33 mouse cellular contexts compared by ENCODE assay signal in the genomic region with DNA sequence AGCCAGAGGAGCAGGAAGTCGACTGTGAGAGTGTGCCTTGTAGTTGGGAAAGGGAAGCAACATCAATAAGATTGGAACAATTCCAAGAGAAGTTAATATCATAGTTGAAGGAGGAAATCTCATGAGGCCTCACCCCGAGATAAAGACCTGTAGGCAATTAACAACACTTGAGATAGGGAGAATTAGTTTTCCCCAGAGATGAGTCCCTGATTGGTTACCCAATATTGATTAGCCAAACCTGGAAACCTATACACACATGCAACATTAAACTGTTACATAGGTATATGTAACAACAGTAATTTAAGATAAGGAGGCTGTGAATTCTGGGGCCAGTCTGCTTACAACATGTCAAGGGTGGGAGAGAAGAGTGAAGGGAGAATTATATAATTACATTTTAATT.
"Had no signal": no experiment of that assay in that cellular context is flagged by ENCODE, and none has a peak within 500 bp of the region (broad histone marks: within the 10 kb centered on the region; RNA-seq: fewer than 3 reads in every experiment).

No protein-coding gene starts in this region.

- H3K4me1 ChIP-seq: heart, embryonic 10.5 days; heart, embryonic 12.5 days; heart, embryonic 13.5 days; heart, embryonic 15.5 days; hindbrain, embryonic 10.5 days; hindbrain, embryonic 12.5 days; hindbrain, embryonic 13.5 days; hindbrain, embryonic 15.5 days; kidney, embryonic 15.5 days had no signal

- H3K36me3 ChIP-seq: heart, embryonic 10.5 days; heart, embryonic 12.5 days; heart, embryonic 13.5 days; heart, embryonic 15.5 days; hindbrain, embryonic 10.5 days; hindbrain, embryonic 12.5 days; hindbrain, embryonic 13.5 days; hindbrain, embryonic 15.5 days; kidney, embryonic 15.5 days had no signal

- H3K27ac ChIP-seq: heart, embryonic 10.5 days; heart, embryonic 13.5 days; heart, embryonic 15.5 days; hindbrain, embryonic 10.5 days; hindbrain, embryonic 12.5 days; hindbrain, embryonic 13.5 days; hindbrain, embryonic 14.5 days; hindbrain, embryonic 15.5 days; hindbrain, postnatal 0 days; kidney, embryonic 15.5 days; kidney, postnatal 0 days; layer of hippocampus, adult 2 months; left cerebral cortex, adult 2 months had no signal

- H3K27me3 ChIP-seq: heart, embryonic 12.5 days; heart, embryonic 13.5 days; heart, embryonic 15.5 days; hindbrain, embryonic 12.5 days; hindbrain, embryonic 13.5 days; hindbrain, embryonic 15.5 days; kidney, embryonic 15.5 days had no signal

- ATAC-seq: hindbrain, embryonic 16.5 days; hindbrain, postnatal 0 days; inflammation-experienced regulatory T-cells, adult 6 months had no signal

- H3K4me2 ChIP-seq: heart, embryonic 11.5 days; heart, embryonic 12.5 days; heart, embryonic 13.5 days; heart, embryonic 15.5 days; hindbrain, embryonic 12.5 days; hindbrain, embryonic 13.5 days; hindbrain, embryonic 14.5 days; hindbrain, embryonic 15.5 days; kidney, embryonic 15.5 days had no signal

- H3K9ac ChIP-seq: heart, embryonic 12.5 days; heart, embryonic 13.5 days; heart, embryonic 15.5 days; hindbrain, embryonic 12.5 days; hindbrain, embryonic 13.5 days; hindbrain, embryonic 14.5 days; hindbrain, embryonic 15.5 days; kidney, embryonic 15.5 days had no signal

- DNase-seq: heart, postnatal 10 days; heart, postnatal 14 days; heart, postnatal 36 days; heart, postnatal 4 days; kidney, adult 11 months; kidney, adult 18-20 months; kidney, adult 2 months; kidney, adult 8-10 months; kidney, adult 9 months; kidney, postnatal 10 days; kidney, postnatal 14 days; kidney, postnatal 25 days; kidney, postnatal 36 days; kidney, postnatal 4 days; layer of hippocampus, adult 9-11 months; layer of hippocampus, postnatal 36 days had no signal

- H3K9me3 ChIP-seq: heart, embryonic 10.5 days; heart, embryonic 12.5 days; heart, embryonic 13.5 days; heart, embryonic 15.5 days; hindbrain, embryonic 10.5 days; hindbrain, embryonic 12.5 days; hindbrain, embryonic 13.5 days; hindbrain, embryonic 15.5 days; kidney, embryonic 15.5 days had no signal

- H3K4me3 ChIP-seq: heart, embryonic 10.5 days; heart, embryonic 12.5 days; heart, embryonic 13.5 days; heart, embryonic 15.5 days; hindbrain, embryonic 10.5 days; hindbrain, embryonic 12.5 days; hindbrain, embryonic 13.5 days; hindbrain, embryonic 15.5 days; kidney, embryonic 15.5 days; layer of hippocampus, adult 2 months; left cerebral cortex, adult 2 months had no signal
